9 mouse cellular contexts compared by ENCODE assay signal in the genomic region with DNA sequence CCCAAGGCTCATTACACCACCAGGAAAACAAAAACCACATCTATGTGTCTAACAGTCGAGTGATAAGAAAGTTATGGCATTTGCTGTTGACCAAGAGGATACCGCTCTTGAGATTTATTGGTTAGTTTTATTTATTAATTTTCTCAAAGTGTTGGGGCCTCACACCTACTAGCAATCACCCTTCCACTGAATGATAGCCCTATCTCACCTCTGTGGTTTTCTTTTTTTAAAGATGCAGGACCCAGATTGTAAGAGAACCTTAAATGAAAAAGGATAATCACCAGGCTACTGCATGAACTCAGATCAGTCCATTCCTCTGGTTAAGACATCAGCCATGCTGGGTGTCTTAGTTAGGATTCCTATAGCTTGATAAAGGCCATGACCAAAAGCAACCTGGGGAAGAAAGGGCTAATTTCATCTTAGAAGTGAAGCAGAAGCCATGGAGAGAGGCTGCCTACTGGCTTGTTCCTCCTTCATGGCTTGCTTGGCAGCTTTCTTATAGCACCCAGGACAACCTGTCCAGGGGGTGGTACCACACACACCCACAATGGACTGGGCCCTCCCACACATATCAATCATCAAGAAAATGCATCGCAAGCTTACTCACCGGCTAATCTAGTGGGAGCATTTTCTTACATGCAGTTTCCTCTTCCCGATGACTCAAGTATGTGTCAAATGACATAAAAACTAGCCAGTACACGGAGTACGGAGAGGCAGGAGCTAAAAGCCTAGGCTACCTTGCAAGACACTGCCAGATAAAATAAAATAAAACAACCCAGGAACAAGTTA. TPM values are rescaled to one million over a fixed set of nuclear protein-coding genes. Genes with fewer than 3 reads are reported as not detected.
A peak's percentile ranks its signal among the peaks of the same experiment; 100 is the strongest.
DNase-seq lines count a peak whose midpoint lies in the region; ATAC-seq and TF ChIP-seq lines count a peak whose summit lies in the region.
"Had no signal": no experiment of that assay in that cellular context is flagged by ENCODE, and none has a peak within 500 bp of the region (broad histone marks: within the 10 kb centered on the region; RNA-seq: fewer than 3 reads in every experiment).

No protein-coding gene starts in this region.

- no peak overlapping the region for H3K9ac ChIP-seq in lung, embryonic 14.5 days
- peak overlapping the region; percentile 59 for H3K9ac ChIP-seq in heart, embryonic 13.5 days
- no peak overlapping the region for H3K9ac ChIP-seq in forebrain, embryonic 13.5 days
- no peak overlapping the region for H3K9ac ChIP-seq in neural tube, embryonic 15.5 days (replicated peaks)

- ATAC-seq in lung, embryonic 14.5 days (ENCODE audit: insufficient read depth), result no peak
- ATAC-seq in heart, embryonic 13.5 days (ENCODE audit: extremely low read depth, insufficient number of reproducible peaks, low FRiP score, low TSS enrichment), result no peak
- ATAC-seq in forebrain, embryonic 13.5 days, result no peak
- ATAC-seq in neural tube, embryonic 15.5 days (ENCODE audit: low FRiP score), result no peak

- H3K4me3 ChIP-seq in lung, embryonic 14.5 days (ENCODE audit: low read depth, low read length), result no peak overlapping the region
- 0 out of 2 replicates have a peak overlapping the region, but pooled peaks have one; percentile 8 for H3K4me3 ChIP-seq in heart, embryonic 13.5 days
- no peak overlapping the region for H3K4me3 ChIP-seq in forebrain, embryonic 13.5 days
- H3K4me3 ChIP-seq in neural tube, embryonic 15.5 days (replicated peaks), result no peak overlapping the region

- no peaks in the 10 kb centered on the region for H3K27me3 ChIP-seq in lung, embryonic 14.5 days (ENCODE audit: insufficient read depth, low read length)
- H3K27me3 ChIP-seq in heart, embryonic 13.5 days (replicated peaks), result no peaks in the 10 kb centered on the region
- H3K27me3 ChIP-seq in forebrain, embryonic 13.5 days, result no peaks in the 10 kb centered on the region
- no peaks in the 10 kb centered on the region for H3K27me3 ChIP-seq in neural tube, embryonic 15.5 days (replicated peaks)

- peaks cover 62% of the 10 kb centered on the region for H3K4me1 ChIP-seq in lung, embryonic 14.5 days (ENCODE audit: insufficient read depth)
- peaks cover 99% of the 10 kb centered on the region for H3K4me1 ChIP-seq in heart, embryonic 13.5 days
- peaks cover 48% of the 10 kb centered on the region for H3K4me1 ChIP-seq in forebrain, embryonic 13.5 days
- peaks cover 29% of the 10 kb centered on the region for H3K4me1 ChIP-seq in neural tube, embryonic 15.5 days

- WGBS in lung, embryonic 14.5 days, result 42% methylated on average over 7 of the region's 7 CpGs
- 30% methylated on average over 7 of the region's 7 CpGs for WGBS in heart, embryonic 13.5 days
- 92% methylated on average over 7 of the region's 7 CpGs for WGBS in forebrain, embryonic 13.5 days
- WGBS in neural tube, embryonic 15.5 days, result 85% methylated on average over 7 of the region's 7 CpGs

- H3K4me2 ChIP-seq in lung, embryonic 14.5 days, result peak overlapping the region; percentile 31
- peak overlapping the region; percentile 50 for H3K4me2 ChIP-seq in heart, embryonic 13.5 days
- no peak overlapping the region for H3K4me2 ChIP-seq in forebrain, embryonic 13.5 days
- no peak overlapping the region for H3K4me2 ChIP-seq in neural tube, embryonic 15.5 days

- 0 out of 2 replicates have a peak, but pooled peaks cover 3% of the 10 kb centered on the region for H3K36me3 ChIP-seq in lung, embryonic 14.5 days (ENCODE audit: insufficient read depth)
- H3K36me3 ChIP-seq in heart, embryonic 13.5 days, result no peaks in the 10 kb centered on the region
- no peaks in the 10 kb centered on the region for H3K36me3 ChIP-seq in forebrain, embryonic 13.5 days (ENCODE audit: poor library complexity, severe bottlenecking)
- no peaks in the 10 kb centered on the region for H3K36me3 ChIP-seq in neural tube, embryonic 15.5 days

- DNase-seq in adrenal gland, adult (ENCODE audit: inconsistent age in 2 of 2, low spot score in 1 of 2), result peak; percentile 70 to 84
- DNase-seq in adrenal gland, postnatal 25 days, result no peak
- DNase-seq in lung, embryonic 14.5 days, result no peak
- no peak for DNase-seq in lung, postnatal 10 days
- DNase-seq in lung, postnatal 36 days, result peak; percentile 69
- DNase-seq: cerebellum, adult 18-20 months had no signal

- peak overlapping the region; percentile 98 for H3K27ac ChIP-seq in lung, embryonic 14.5 days (ENCODE audit: low read depth)
- peak overlapping the region; percentile 96 for H3K27ac ChIP-seq in heart, embryonic 13.5 days (replicated peaks)
- H3K27ac ChIP-seq in forebrain, embryonic 13.5 days, result no peak overlapping the region
- no peak overlapping the region for H3K27ac ChIP-seq in neural tube, embryonic 15.5 days (replicated peaks)

- H3K9me3 ChIP-seq in lung, embryonic 14.5 days (ENCODE audit: low read depth, low read length), result no peaks in the 10 kb centered on the region
- no peaks in the 10 kb centered on the region for H3K9me3 ChIP-seq in heart, embryonic 13.5 days
- H3K9me3 ChIP-seq in forebrain, embryonic 13.5 days (replicated peaks), result no peaks in the 10 kb centered on the region
- H3K9me3 ChIP-seq in neural tube, embryonic 15.5 days (replicated peaks), result no peaks in the 10 kb centered on the region

- TF ChIP-seq CTCF in lung, embryonic 14.5 days (IDR thresholded peaks at IDR 0.05; ENCODE audit: low read depth), result no peak

RNA-seq across cellular contexts. Expression of a gene that starts 7.5 kb away (rescaled TPM):
- total RNA-seq in adrenal gland, postnatal 25 days (2021), result 70.1 and 91.5 TPM in 2 replicates
- polyA plus RNA-seq in lung, embryonic 14.5 days (2014; fragmentation: Nextera tagmentation; extraction: Ambion mirVana), result 64.4 and 66.5 TPM in 2 replicates
- 46.2 and 48.1 TPM in 2 replicates for polyA plus RNA-seq in heart, embryonic 13.5 days (2015; fragmentation: Nextera tagmentation; extraction: Ambion mirVana)
- 7.8 and 9.1 TPM in 2 replicates for polyA plus RNA-seq in forebrain, embryonic 13.5 days (2015; fragmentation: Nextera tagmentation; extraction: Ambion mirVana)
- 8.8 and 16.6 TPM in 2 replicates for polyA plus RNA-seq in neural tube, embryonic 15.5 days (2015; fragmentation: Nextera tagmentation; extraction: Ambion mirVana)

Comparison
In these comparisons a context has a peak if more than half of its experiments do, and no peak if none do; other contexts are left out.
1. DNase-seq: peak in adrenal gland, adult (2 of 2) and lung, postnatal 36 days (single experiment); none in adrenal gland, postnatal 25 days (single experiment), lung, embryonic 14.5 days (single experiment) and lung, postnatal 10 days (single experiment).
2. H3K27ac ChIP-seq: peak in lung, embryonic 14.5 days (single experiment) and heart, embryonic 13.5 days (single experiment); none in forebrain, embryonic 13.5 days (single experiment) and neural tube, embryonic 15.5 days (single experiment).
3. H3K4me2 ChIP-seq: peak in lung, embryonic 14.5 days (single experiment) and heart, embryonic 13.5 days (single experiment); none in forebrain, embryonic 13.5 days (single experiment) and neural tube, embryonic 15.5 days (single experiment).